Mouse (Mus musculus) embryonic facial prominence, embryonic 12.5 days (tissue): ENCODE data around the gene Dr1. TPM values are rescaled to one million over a fixed set of nuclear protein-coding genes. Genes with fewer than 3 reads are reported as not detected.
"Not testable (repeated sequence)": the region's sequence is repeated elsewhere in the genome, so short reads cannot be mapped to it uniquely, and the experiment has no call there.

Experiments
- ATAC-seq: fragments of 200-750 bp; cut with Nextera tagmentation; 2 replicates; pipeline ENCODE4 v1.8.0; 2017; ENCODE audit not compliant: insufficient number of reproducible peaks, insufficient read depth, low FRiP score, low TSS enrichment
- H3K27ac ChIP-seq: fragments of 300-500 bp; sonication (generic); 2 replicates; pipeline ENCODE4 v1.5.1; 2016; ENCODE audit warnings: mild to moderate bottlenecking
- H3K27me3 ChIP-seq: fragments of 300-500 bp; sonication (generic); 2 replicates; pipeline ENCODE4 v1.6.1; 2016; ENCODE audit warnings: mild to moderate bottlenecking, moderate library complexity
- H3K36me3 ChIP-seq: fragments of 300-500 bp; sonication (generic); 2 replicates; pipeline ENCODE4 v1.6.1; 2016; ENCODE audit warnings: mild to moderate bottlenecking
- H3K4me1 ChIP-seq: fragments of 300-500 bp; sonication (generic); 2 replicates; pipeline ENCODE4 v1.6.1; 2016
- H3K4me2 ChIP-seq: fragments of 300-500 bp; sonication (generic); replicated peaks from 2 replicates; pipeline ENCODE4 v1.6.1; 2016; ENCODE audit warnings: mild to moderate bottlenecking, moderate library complexity
- H3K4me3 ChIP-seq: fragments of 300-500 bp; sonication (generic); 2 replicates; pipeline ENCODE4 v1.5.1; 2016; ENCODE audit warnings: mild to moderate bottlenecking
- H3K9ac ChIP-seq: fragments of 300-500 bp; sonication (generic); 2 replicates; pipeline ENCODE4 v1.6.1; 2016; ENCODE audit warnings: mild to moderate bottlenecking, moderate library complexity
- H3K9me3 ChIP-seq: fragments of 300-500 bp; sonication (generic); 2 replicates; pipeline ENCODE4 v1.6.1; 2016; ENCODE audit warnings: mild to moderate bottlenecking, moderate library complexity
- WGBS: fragments of 180-500 bp; shearing (Covaris S2); methylation state at CpG from one replicate; pipeline ENCODE4 v1.1.7; 2016; 5-methylcytosine and 5-hydroxymethylcytosine counted together
- polyA plus RNA-seq: library from polyadenylated mRNA; unstranded; fragments of >200 nt; fragmentation: Nextera tagmentation; extraction: Ambion mirVana; gene quantifications from 2 replicates; pipeline ENCODE4 v1.2.1, GENCODE M21; 2016

Dr1 gene
- polyA plus RNA-seq, result 47.6 and 51.8 TPM in 2 replicates

- Histone ChIP-seq H3K4me1 (peaks cover 14% of the 10 kb centered on the region; the same call in 1 of the 2 replicates), H3K27ac (peak within 1 kb of the TSS; percentile 94), H3K9me3 (no peaks in the 10 kb centered on the region), H3K4me2 (peak within 1 kb of the TSS; percentile 87), H3K4me3 (peak within 1 kb of the TSS; percentile 72), H3K27me3 (no peaks in the 10 kb centered on the region), H3K9ac (peak within 1 kb of the TSS; percentile 97), H3K36me3 (peaks cover 8% of the 10 kb centered on the region; the same call in 1 of the 2 replicates)
- 4% methylated on average over 49 of the region's 55 CpGs for WGBS
- peak; percentile 95 for ATAC-seq
Measured at GRCm38 (mm10) chr5:108268127-108269062, at the start of gene Dr1. Gene Dr1, plus strand, starts transcription at chr5:108268897.

- no peak overlapping the region for H3K27ac ChIP-seq
- no peak overlapping the region for H3K4me2 ChIP-seq
- no peaks in the 10 kb centered on the region for H3K27me3 ChIP-seq
- H3K9me3 ChIP-seq, result no peaks in the 10 kb centered on the region
- no peaks in the 10 kb centered on the region for H3K4me1 ChIP-seq
- H3K36me3 ChIP-seq, result no peaks in the 10 kb centered on the region
- no peak overlapping the region for H3K4me3 ChIP-seq
- ATAC-seq, result no peak
- H3K9ac ChIP-seq, result no peak overlapping the region
Measured at GRCm38 (mm10) chr5:108224077-108224476, 44.6 kb upstream of the Dr1 start.

GRCm38 (mm10) chr5:108226159-108226558, 42.5 kb upstream of the Dr1 start:
- Histone ChIP-seq H3K36me3 (no peaks in the 10 kb centered on the region), H3K4me3 (no peak overlapping the region), H3K4me1 (no peaks in the 10 kb centered on the region), H3K9ac (no peak overlapping the region), H3K9me3 (no peaks in the 10 kb centered on the region), H3K27ac (no peak overlapping the region), H3K27me3 (no peaks in the 10 kb centered on the region), H3K4me2 (no peak overlapping the region)
- no peak for ATAC-seq

GRCm38 (mm10) chr5:108246314-108246765, 22.4 kb upstream of the Dr1 start:
- no peaks in the 10 kb centered on the region for H3K9me3 ChIP-seq
- WGBS, result 54% methylated on average over 3 of the region's 3 CpGs
- no peak overlapping the region for H3K4me3 ChIP-seq
- no peak for ATAC-seq
- H3K27ac ChIP-seq, result no peak overlapping the region
- H3K36me3 ChIP-seq, result no peaks in the 10 kb centered on the region
- H3K27me3 ChIP-seq, result no peaks in the 10 kb centered on the region
- H3K4me1 ChIP-seq, result no peaks in the 10 kb centered on the region
- H3K9ac ChIP-seq, result no peak overlapping the region
- no peak overlapping the region for H3K4me2 ChIP-seq

- H3K4me2 ChIP-seq, result no peak overlapping the region
- no peak overlapping the region for H3K4me3 ChIP-seq
- H3K9me3 ChIP-seq, result no peaks in the 10 kb centered on the region
- no peak overlapping the region for H3K27ac ChIP-seq
- H3K9ac ChIP-seq, result no peak overlapping the region
- no peak for ATAC-seq
- H3K4me1 ChIP-seq, result no peaks in the 10 kb centered on the region
- no peaks in the 10 kb centered on the region for H3K36me3 ChIP-seq
- WGBS, result 66% methylated on average over 2 of the region's 2 CpGs
- no peaks in the 10 kb centered on the region for H3K27me3 ChIP-seq
Measured at GRCm38 (mm10) chr5:108250033-108250432, 18.7 kb upstream of the Dr1 start.

- H3K4me1 ChIP-seq, result no peaks in the 10 kb centered on the region
- H3K27me3 ChIP-seq, result no peaks in the 10 kb centered on the region
- no peak overlapping the region for H3K4me3 ChIP-seq
- WGBS, result 79% methylated on average over 5 of the region's 5 CpGs
- no peak for ATAC-seq
- H3K36me3 ChIP-seq, result no peaks in the 10 kb centered on the region
- H3K9me3 ChIP-seq, result no peaks in the 10 kb centered on the region
- no peak overlapping the region for H3K9ac ChIP-seq
- no peak overlapping the region for H3K4me2 ChIP-seq
- no peak overlapping the region for H3K27ac ChIP-seq
Measured at GRCm38 (mm10) chr5:108255259-108255658, 13.4 kb upstream of the Dr1 start.

- WGBS, result 34% methylated on average over 4 of the region's 4 CpGs
- Histone ChIP-seq H3K27me3 (no peaks in the 10 kb centered on the region), H3K9ac (no peak overlapping the region; the same call in 1 of the 2 replicates), H3K4me3 (no peak overlapping the region), H3K4me2 (no peak overlapping the region), H3K36me3 (no peaks in the 10 kb centered on the region), H3K4me1 (0 out of 2 replicates have a peak, but pooled peaks cover under 1% of the 10 kb centered on the region), H3K27ac (no peak overlapping the region), H3K9me3 (no peaks in the 10 kb centered on the region)
- ATAC-seq, result peak; percentile 60; the same call in 1 of the 2 replicates
Measured at GRCm38 (mm10) chr5:108262722-108263121, 6.0 kb upstream of the Dr1 start.

- not testable (repeated sequence) for H3K9ac ChIP-seq, H3K4me3 ChIP-seq, H3K27ac ChIP-seq, H3K36me3 ChIP-seq, H3K4me2 ChIP-seq, ATAC-seq, H3K4me1 ChIP-seq, H3K9me3 ChIP-seq, H3K27me3 ChIP-seq
- 78% methylated on average over 1 of the region's 1 CpGs for WGBS
Measured at GRCm38 (mm10) chr5:108263785-108264184, 4.9 kb upstream of the Dr1 start.

GRCm38 (mm10) chr5:108266990-108267389, 1.7 kb upstream of the Dr1 start:
- no peak for ATAC-seq
- Histone ChIP-seq H3K27ac (no peak overlapping the region), H3K4me1 (peaks cover 14% of the 10 kb centered on the region; the same call in 1 of the 2 replicates), H3K9me3 (no peaks in the 10 kb centered on the region), H3K4me2 (no peak overlapping the region), H3K4me3 (no peak overlapping the region), H3K36me3 (no peaks in the 10 kb centered on the region), H3K27me3 (no peaks in the 10 kb centered on the region), H3K9ac (no peak overlapping the region)

GRCm38 (mm10) chr5:108269063-108269810, 540 bp downstream of the Dr1 start:
- no peaks in the 10 kb centered on the region for H3K27me3 ChIP-seq
- H3K4me2 ChIP-seq, result peak overlapping the region; percentile 87
- H3K27ac ChIP-seq, result peak overlapping the region; percentile 94
- H3K4me1 ChIP-seq, result peaks cover 14% of the 10 kb centered on the region; the same call in 1 of the 2 replicates
- peak overlapping the region; percentile 97 for H3K9ac ChIP-seq
- under 1% methylated on average over 44 of the region's 44 CpGs for WGBS
- peak; percentile 77 for ATAC-seq
- no peaks in the 10 kb centered on the region for H3K9me3 ChIP-seq
- H3K4me3 ChIP-seq, result peak overlapping the region; percentile 72
- H3K36me3 ChIP-seq, result peaks cover 8% of the 10 kb centered on the region; the same call in 1 of the 2 replicates

GRCm38 (mm10) chr5:108269811-108270151, 1.1 kb downstream of the Dr1 start:
- Histone ChIP-seq H3K27me3 (no peaks in the 10 kb centered on the region), H3K4me3 (peak overlapping the region; percentile 72), H3K9ac (peak overlapping the region; percentile 97), H3K9me3 (no peaks in the 10 kb centered on the region), H3K4me1 (peaks cover 14% of the 10 kb centered on the region; the same call in 1 of the 2 replicates), H3K36me3 (peaks cover 8% of the 10 kb centered on the region; the same call in 1 of the 2 replicates), H3K4me2 (peak overlapping the region; percentile 87), H3K27ac (no peak overlapping the region)
- no peak for ATAC-seq
- 11% methylated on average over 7 of the region's 7 CpGs for WGBS
